Mouse (Mus musculus) heart, postnatal 0 days (tissue): ENCODE data around the gene Tmem138.

Experiments
- CTCF ChIP-seq: IDR thresholded peaks from 2 replicates; pipeline ENCODE4 v1.5.1; 2016; ENCODE audit warnings: antibody characterized with exemption, control low read depth, low read depth
- EP300 ChIP-seq: IDR thresholded peaks from 2 replicates; pipeline ENCODE4 v1.6.1; 2016; ENCODE audit warnings: antibody characterized with exemption, low read depth

- TF ChIP-seq CTCF: no peak
- no peak for TF ChIP-seq EP300
These were observed 21.3 kb downstream of the Tmem138 start, which contains the start of gene Tmem216 for GRCm38 (mm10) chr19:10555624-10556510.
